Mouse (Mus musculus) forebrain, embryonic 16.5 days (tissue): ENCODE measurements at regions not wholly inside any gene's neighbourhood (a gene's known extent, or its start where the extent isn't known, plus 50 kb on each side); places are given as distances from the start of the nearest gene placed in this dataset.

Experiments
- ATAC-seq: fragments of 200-750 bp; cut with Nextera tagmentation; 2 replicates; pipeline ENCODE4 v1.8.0; 2017; ENCODE audit warnings: mild to moderate bottlenecking, moderate library complexity
- H3K27ac ChIP-seq: fragments of 300-500 bp; sonication (generic); 2 replicates; pipeline ENCODE4 v1.5.1; 2014; ENCODE audit warnings: low read length, control low read depth
- H3K27me3 ChIP-seq: fragments of 300-500 bp; sonication (generic); replicated peaks from 2 replicates; pipeline ENCODE4 v1.6.1; 2014; ENCODE audit warnings: low read length; ENCODE audit not compliant: control insufficient read depth, insufficient read depth
- H3K36me3 ChIP-seq: fragments of 300-500 bp; sonication (generic); 2 replicates; pipeline ENCODE4 v1.6.1; 2014; ENCODE audit not compliant: control insufficient read depth, insufficient read depth
- H3K4me1 ChIP-seq: fragments of 300-500 bp; sonication (generic); replicated peaks from 2 replicates; pipeline ENCODE4 v1.6.1; 2014; ENCODE audit warnings: low read length; ENCODE audit not compliant: control insufficient read depth, insufficient read depth
- H3K4me2 ChIP-seq: fragments of 300-500 bp; sonication (generic); 2 replicates; pipeline ENCODE4 v1.6.1; 2014; ENCODE audit warnings: mild to moderate bottlenecking, low read length, control low read depth
- H3K4me3 ChIP-seq: fragments of 300-500 bp; sonication (generic); replicated peaks from 2 replicates; pipeline ENCODE4 v1.5.1; 2014; ENCODE audit warnings: mild to moderate bottlenecking, low read length, control low read depth
- H3K9ac ChIP-seq: fragments of 300-500 bp; sonication (generic); replicated peaks from 2 replicates; pipeline ENCODE4 v1.6.1; 2014; ENCODE audit warnings: low read depth, low read length, control low read depth
- H3K9me3 ChIP-seq: fragments of 300-500 bp; sonication (generic); 2 replicates; pipeline ENCODE4 v1.6.1; 2016; ENCODE audit warnings: low read length; ENCODE audit not compliant: control insufficient read depth
- WGBS: fragments of 180-500 bp; shearing (Covaris S2); extraction: QIAGEN DNeasy Blood & Tissue Kit; methylation state at CpG from one replicate; pipeline ENCODE4 v1.1.7; 2014; 5-methylcytosine and 5-hydroxymethylcytosine counted together

GRCm38 (mm10) chr7:94414351-94414750 is 1334.7 kb downstream of the Fam181b start:
- H3K9me3 ChIP-seq: no peaks in the 10 kb centered on the region
- no peak overlapping the region for H3K9ac ChIP-seq
- H3K27me3 ChIP-seq: no peaks in the 10 kb centered on the region
- no peaks in the 10 kb centered on the region for H3K36me3 ChIP-seq
- H3K4me2 ChIP-seq: no peak overlapping the region
- no peaks in the 10 kb centered on the region for H3K4me1 ChIP-seq
- 97% methylated on average over 1 of the region's 1 CpGs for WGBS
- no peak overlapping the region for H3K27ac ChIP-seq
- no peak overlapping the region for H3K4me3 ChIP-seq
- no peak for ATAC-seq

GRCm38 (mm10) chr7:94415319-94415718 is 1335.7 kb downstream of the Fam181b start:
- ATAC-seq: no peak
- H3K4me1 ChIP-seq: no peaks in the 10 kb centered on the region
- no peak overlapping the region for H3K9ac ChIP-seq
- no peak overlapping the region for H3K4me2 ChIP-seq
- no peak overlapping the region for H3K27ac ChIP-seq
- H3K27me3 ChIP-seq: no peaks in the 10 kb centered on the region
- no peak overlapping the region for H3K4me3 ChIP-seq
- H3K9me3 ChIP-seq: no peaks in the 10 kb centered on the region
- no peaks in the 10 kb centered on the region for H3K36me3 ChIP-seq

- Histone ChIP-seq H3K27ac (no peak overlapping the region), H3K36me3 (no peaks in the 10 kb centered on the region), H3K27me3 (no peaks in the 10 kb centered on the region), H3K4me3 (no peak overlapping the region), H3K9ac (no peak overlapping the region), H3K9me3 (no peaks in the 10 kb centered on the region), H3K4me1 (no peaks in the 10 kb centered on the region), H3K4me2 (no peak overlapping the region)
- ATAC-seq: peak; percentile 55; the same call in 1 of the 2 replicates
Measured at GRCm38 (mm10) chr7:94431470-94431869, 1351.8 kb downstream of the Fam181b start.
